ENCODE assay signal across 30 mouse cellular contexts in the genomic region with DNA sequence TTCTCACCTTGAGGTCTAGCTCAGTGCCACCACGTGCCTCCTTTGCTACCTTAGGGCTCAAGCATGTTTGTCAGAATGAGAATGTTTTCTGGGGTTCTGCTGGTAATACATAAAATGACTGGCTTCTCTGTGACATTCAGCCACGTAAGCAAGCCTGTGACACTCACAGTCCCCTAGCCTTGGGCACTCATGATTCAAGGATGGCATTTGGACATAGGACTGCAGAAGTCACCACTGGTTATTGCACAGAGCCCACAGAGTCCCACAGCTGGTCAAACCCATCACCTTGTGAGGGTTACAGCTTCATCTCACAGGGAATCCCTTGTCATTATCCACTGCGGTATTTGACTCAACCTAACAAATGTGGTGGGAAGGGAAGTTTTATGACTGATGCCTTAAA.
"Had no signal": no experiment of that assay in that cellular context is flagged by ENCODE, and none has a peak within 500 bp of the region (broad histone marks: within the 10 kb centered on the region; RNA-seq: fewer than 3 reads in every experiment).

No protein-coding gene starts in this region.

- DNase-seq: heart, postnatal 10 days; heart, postnatal 14 days; heart, postnatal 36 days; heart, postnatal 4 days; kidney, adult 11 months; kidney, adult 18-20 months; kidney, adult 2 months; kidney, adult 8-10 months; kidney, adult 9 months; kidney, postnatal 10 days; kidney, postnatal 14 days; kidney, postnatal 25 days; kidney, postnatal 36 days; kidney, postnatal 4 days; layer of hippocampus, adult 9-11 months; layer of hippocampus, postnatal 36 days had no signal

- H3K4me3 ChIP-seq: heart, embryonic 12.5 days; heart, embryonic 13.5 days; heart, embryonic 15.5 days; hindbrain, embryonic 10.5 days; hindbrain, embryonic 12.5 days; hindbrain, embryonic 13.5 days; hindbrain, embryonic 15.5 days; intestine, embryonic 15.5 days; kidney, embryonic 15.5 days; layer of hippocampus, adult 2 months; left cerebral cortex, adult 2 months had no signal

- H3K27ac ChIP-seq: heart, embryonic 13.5 days; hindbrain, embryonic 10.5 days; hindbrain, embryonic 12.5 days; hindbrain, embryonic 13.5 days; hindbrain, embryonic 14.5 days; hindbrain, embryonic 15.5 days; hindbrain, postnatal 0 days; intestine, embryonic 15.5 days; kidney, embryonic 15.5 days; kidney, postnatal 0 days; layer of hippocampus, adult 2 months; left cerebral cortex, adult 2 months had no signal
